ENCODE assay signal across 8 mouse cellular contexts in the genomic region with DNA sequence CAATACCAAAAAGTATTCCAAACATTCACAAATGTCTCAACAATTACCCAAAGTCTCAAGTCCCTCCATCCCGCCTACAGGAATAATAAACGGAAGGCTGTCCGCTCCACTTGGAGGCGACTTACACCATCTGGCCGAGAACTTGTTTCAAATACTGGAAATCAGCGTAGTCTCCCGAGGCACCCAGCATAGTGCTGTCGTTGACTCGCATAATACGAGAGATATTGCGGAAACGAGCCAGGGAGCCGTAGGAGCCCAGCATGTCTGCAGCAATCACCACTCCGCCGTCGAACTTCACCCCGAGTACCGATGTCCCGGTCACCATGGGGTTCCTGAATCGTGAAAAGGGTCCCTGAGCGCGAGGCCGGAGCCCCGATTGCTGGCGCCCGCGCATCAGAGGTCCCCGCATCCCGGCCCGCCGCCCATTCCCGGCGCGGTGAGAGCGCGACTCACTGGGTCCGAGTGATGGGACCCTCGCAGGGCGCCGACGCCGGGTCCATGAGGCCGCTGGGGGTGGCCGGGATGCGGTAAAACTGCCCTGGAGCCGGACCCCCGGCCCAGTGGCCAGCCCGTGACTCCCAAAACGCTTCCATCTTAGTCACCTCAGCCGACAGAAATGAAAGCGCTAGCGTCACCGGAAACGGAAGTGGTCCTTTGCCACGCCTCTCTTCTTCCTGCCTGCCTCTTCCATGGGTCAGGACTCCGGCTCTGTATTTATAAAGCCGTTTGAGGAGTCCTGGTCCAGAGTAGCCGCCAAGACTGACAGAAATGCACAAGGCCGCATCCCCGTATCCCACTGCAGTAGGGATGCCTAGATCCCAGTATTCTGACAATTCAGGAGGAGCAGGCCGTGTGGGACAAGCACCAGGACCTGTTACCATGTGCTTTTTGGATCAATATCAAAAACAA. TPM values are rescaled to one million over a fixed set of nuclear protein-coding genes. Genes with fewer than 3 reads are reported as not detected.
DNase-seq lines count a peak whose midpoint lies in the region; ATAC-seq and TF ChIP-seq lines count a peak whose summit lies in the region.

A gene (minus strand): TSS at position 646 of the 909 bp plus-strand sequence.

- TF ChIP-seq CTCF in lung, postnatal 0 days (IDR thresholded peaks at IDR 0.05) = no peak

- H3K4me1 ChIP-seq in hindbrain, embryonic 10.5 days (replicated peaks) = peaks cover 22% of the 10 kb centered on the region
- peaks cover 7% of the 10 kb centered on the region; the same call in 1 of the 2 replicates for H3K4me1 ChIP-seq in lung, postnatal 0 days (ENCODE audit: insufficient read depth, low read depth, low read length)

- peak; percentile 96 for ATAC-seq in frontal cortex, adult (ENCODE audit: low TSS enrichment)
- ATAC-seq in lung, postnatal 0 days = peak; percentile 89

- peaks cover 42% of the 10 kb centered on the region for H3K36me3 ChIP-seq in hindbrain, embryonic 10.5 days
- peaks cover 19% of the 10 kb centered on the region; the same call in 1 of the 2 replicates for H3K36me3 ChIP-seq in lung, postnatal 0 days (ENCODE audit: insufficient read depth, low read length)

- DNase-seq in MN1 (ENCODE audit: low spot score) = peak; percentile 91
- DNase-seq in cerebellum, adult 8-10 months = peak; percentile 80
- peak; percentile 90 for DNase-seq in hindbrain, embryonic 10.5 days (ENCODE audit: low spot score)
- DNase-seq in layer of hippocampus, adult 9-11 months = peak; percentile 86
- peak; percentile 96 for DNase-seq in lung, postnatal 0 days (ENCODE audit: low spot score)
- peak; percentile 79 for DNase-seq in ovary, postnatal 14 days (ENCODE audit: low spot score)
- peak; percentile 84 for DNase-seq in thymus, postnatal 14 days

- peak within 1 kb of the TSS; percentile 99 for H3K4me3 ChIP-seq in hindbrain, embryonic 10.5 days
- H3K4me3 ChIP-seq in lung, postnatal 0 days (ENCODE audit: low read depth, low read length) = peak within 1 kb of the TSS; percentile 92

- WGBS in hindbrain, embryonic 10.5 days = 1% methylated on average over 61 of the region's 61 CpGs
- WGBS in lung, postnatal 0 days = under 1% methylated on average over 61 of the region's 61 CpGs

- 0 out of 2 replicates have a peak, but pooled peaks have one; percentile 22 for TF ChIP-seq EP300 in lung, postnatal 0 days (IDR thresholded peaks at IDR 0.05)

- no peaks in the 10 kb centered on the region for H3K27me3 ChIP-seq in hindbrain, embryonic 10.5 days (ENCODE audit: insufficient read depth, poor library complexity, severe bottlenecking)
- H3K27me3 ChIP-seq in lung, postnatal 0 days (replicated peaks; ENCODE audit: insufficient read depth, low read length) = no peaks in the 10 kb centered on the region

- H3K9me3 ChIP-seq in hindbrain, embryonic 10.5 days = no peaks in the 10 kb centered on the region
- no peaks in the 10 kb centered on the region for H3K9me3 ChIP-seq in lung, postnatal 0 days (ENCODE audit: low read length)

- peak within 1 kb of the TSS; percentile 79 for H3K4me2 ChIP-seq in lung, postnatal 0 days (replicated peaks; ENCODE audit: low read depth, low read length)

- peak within 1 kb of the TSS; percentile 94 for H3K27ac ChIP-seq in hindbrain, embryonic 10.5 days
- H3K27ac ChIP-seq in lung, postnatal 0 days (ENCODE audit: low read length) = peak within 1 kb of the TSS; percentile 62

- peak within 1 kb of the TSS; percentile 89 for H3K9ac ChIP-seq in lung, postnatal 0 days (replicated peaks; ENCODE audit: low read depth)

RNA-seq across cellular contexts. Expression of the gene that starts here (rescaled TPM):
- 342 and 366 TPM in 2 replicates for polyA plus RNA-seq in hindbrain, embryonic 10.5 days (2016; fragmentation: Nextera tagmentation; extraction: Ambion mirVana)
- polyA plus RNA-seq in lung, postnatal 0 days (2015; fragmentation: Nextera tagmentation; extraction: Ambion mirVana) = 234 and 249 TPM in 2 replicates

Comparison
In these comparisons a context has a peak if more than half of its experiments do, and no peak if none do; other contexts are left out.
1. Peak in every context shown above with its lines: DNase-seq, ATAC-seq, H3K4me3 ChIP-seq and H3K27ac ChIP-seq.